Mouse (Mus musculus) kidney, postnatal 0 days (tissue): Measurements from ENCODE around the gene Ptprk. TPM values are rescaled to one million over a fixed set of nuclear protein-coding genes. Genes with fewer than 3 reads are reported as not detected.
A peak's percentile ranks its signal among the peaks of the same experiment; 100 is the strongest.

Experiments
- ATAC-seq: fragments of 200-750 bp; cut with Nextera tagmentation; replicated peaks from 2 replicates; pipeline ENCODE4 v1.8.0; 2017; ENCODE audit warnings: low read depth, moderate number of reproducible peaks, moderate TSS enrichment, moderate library complexity; ENCODE audit not compliant: low FRiP score
- DNase-seq: peaks from one replicate; pipeline ENCODE4 v3.0.0-alpha.2; 2016; ENCODE audit warnings: low spot score
- H3K27ac ChIP-seq: fragments of 300-500 bp; sonication (generic); 2 replicates; pipeline ENCODE4 v1.5.1; 2014; ENCODE audit warnings: mild to moderate bottlenecking
- H3K27me3 ChIP-seq: fragments of 300-500 bp; sonication (generic); 2 replicates; pipeline ENCODE4 v1.6.1; 2014; ENCODE audit warnings: low read length, mixed read lengths; ENCODE audit not compliant: insufficient read depth
- H3K36me3 ChIP-seq: fragments of 300-500 bp; sonication (generic); 2 replicates; pipeline ENCODE4 v1.6.1; 2014; ENCODE audit warnings: low read length, mixed read lengths; ENCODE audit not compliant: insufficient read depth
- H3K4me1 ChIP-seq: fragments of 300-500 bp; sonication (generic); replicated peaks from 2 replicates; pipeline ENCODE4 v1.6.1; 2014; ENCODE audit warnings: antibody characterized with exemption, low read length, mixed read lengths; ENCODE audit not compliant: insufficient read depth
- H3K4me2 ChIP-seq: fragments of 300-500 bp; sonication (generic); 2 replicates; pipeline ENCODE4 v1.6.1; 2014; ENCODE audit warnings: mild to moderate bottlenecking, low read length, moderate library complexity, mixed read lengths
- H3K4me3 ChIP-seq: fragments of 300-500 bp; sonication (generic); replicated peaks from 2 replicates; pipeline ENCODE4 v1.5.1; 2014; ENCODE audit warnings: low read depth, low read length
- H3K9ac ChIP-seq: fragments of 300-500 bp; sonication (generic); 2 replicates; pipeline ENCODE4 v1.6.1; 2014; ENCODE audit warnings: low read depth, low read length
- H3K9me3 ChIP-seq: fragments of 300-500 bp; sonication (generic); replicated peaks from 2 replicates; pipeline ENCODE4 v1.6.1; 2016; ENCODE audit warnings: low read length, inconsistent platforms, mixed read lengths
- CTCF ChIP-seq: IDR thresholded peaks from 2 replicates; pipeline ENCODE4 v1.5.1; 2016; ENCODE audit warnings: antibody characterized with exemption, low read depth, mild to moderate bottlenecking, moderate library complexity
- WGBS: fragments of 180-500 bp; shearing (Covaris S2); extraction: QIAGEN DNeasy Blood & Tissue Kit; methylation state at CpG from one replicate; pipeline ENCODE4 v1.1.7; 2014; 5-methylcytosine and 5-hydroxymethylcytosine counted together
- polyA plus RNA-seq: library from polyadenylated mRNA; unstranded; fragments of >200 nt; fragmentation: Nextera tagmentation; extraction: Ambion mirVana; gene quantifications from 2 replicates; pipeline ENCODE4 v1.2.1, GENCODE M21; 2015

Gene Ptprk
- polyA plus RNA-seq, 1 experiment from 2014 or later, result 24.5 TPM

DNA sequence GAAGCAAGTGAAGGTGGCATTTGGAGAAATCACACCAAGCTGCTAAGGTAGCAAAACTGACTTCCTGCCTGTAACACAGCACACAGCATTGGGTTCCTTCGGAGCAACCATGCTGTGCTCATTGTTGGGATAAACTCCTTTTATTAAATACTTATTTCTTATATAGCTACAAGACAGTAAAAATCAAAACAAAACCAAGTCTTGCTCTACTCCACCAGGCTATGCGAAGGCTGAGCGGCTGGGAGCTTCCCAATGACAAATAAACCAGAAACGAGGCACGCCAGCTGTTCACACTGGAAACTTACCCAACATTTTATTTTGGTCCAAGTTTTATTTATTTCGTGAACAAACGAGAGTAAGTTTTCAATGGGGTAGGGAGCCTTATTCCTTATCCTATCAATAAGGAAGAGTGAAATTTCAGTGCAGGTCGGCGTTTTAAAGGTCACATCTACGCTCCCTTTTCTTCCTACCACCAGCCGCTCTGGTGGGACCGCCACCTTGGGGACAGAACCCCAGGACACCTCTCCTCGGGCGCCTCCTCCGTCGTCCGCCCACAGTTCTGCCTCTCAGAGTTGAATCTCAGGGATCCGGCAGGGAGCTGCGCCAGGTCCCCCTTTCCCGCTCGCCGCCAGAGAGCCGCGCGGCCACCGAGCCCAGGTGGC, 498 bp upstream of the Ptprk start:
- ATAC-seq (no peak; the same call in 1 of the 2 replicates), DNase-seq (peak; percentile 81)
- Histone ChIP-seq H3K9ac (peak overlapping the region; percentile 79), H3K27me3 (no peaks in the 10 kb centered on the region), H3K27ac (peak overlapping the region; percentile 90), H3K4me3 (peak overlapping the region; percentile 74), H3K4me2 (peak overlapping the region; percentile 87), H3K9me3 (no peaks in the 10 kb centered on the region), H3K36me3 (no peaks in the 10 kb centered on the region), H3K4me1 (no peaks in the 10 kb centered on the region)
- no peak for TF ChIP-seq CTCF
- under 1% methylated on average over 26 of the region's 26 CpGs for WGBS

DNA sequence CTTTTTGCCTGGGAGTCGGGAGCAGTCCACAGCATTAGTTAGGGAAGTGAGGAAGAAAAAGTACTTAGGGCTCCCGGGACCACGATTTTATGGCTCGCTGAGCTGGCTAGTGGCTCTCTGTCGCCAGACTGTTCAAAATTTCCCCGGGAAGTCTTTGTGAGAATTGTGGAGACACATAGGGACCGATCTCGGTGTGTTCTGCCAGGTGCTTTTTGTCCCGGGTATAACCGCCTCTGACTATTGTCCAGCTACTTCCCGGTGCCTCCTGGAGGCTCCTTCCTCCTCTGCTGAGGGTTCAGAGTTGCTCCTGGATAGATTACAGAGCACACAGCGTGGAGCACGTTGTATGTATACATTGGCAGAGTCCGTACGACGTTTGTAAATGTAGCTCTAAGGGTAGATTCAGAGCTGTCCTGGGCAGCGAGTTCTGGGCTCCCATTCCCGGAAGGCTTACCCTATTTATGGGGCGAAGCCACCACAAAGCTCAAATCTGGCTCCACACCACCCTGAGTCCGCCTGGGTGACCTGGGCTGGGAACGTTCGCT, 943 bp downstream of the Ptprk start:
- H3K27me3 ChIP-seq, result no peaks in the 10 kb centered on the region
- no peaks in the 10 kb centered on the region for H3K9me3 ChIP-seq
- no peaks in the 10 kb centered on the region for H3K36me3 ChIP-seq
- ATAC-seq, result 0 out of 2 replicates have a peak, but pooled peaks have one; percentile 1
- WGBS, result under 1% methylated on average over 22 of the region's 22 CpGs
- H3K4me2 ChIP-seq, result peak overlapping the region; percentile 87
- peak overlapping the region; percentile 79 for H3K9ac ChIP-seq
- no peaks in the 10 kb centered on the region for H3K4me1 ChIP-seq
- H3K27ac ChIP-seq, result peak overlapping the region; percentile 90
- peak overlapping the region; percentile 74 for H3K4me3 ChIP-seq
- peak; percentile 59 for DNase-seq
- no peak for TF ChIP-seq CTCF

DNA sequence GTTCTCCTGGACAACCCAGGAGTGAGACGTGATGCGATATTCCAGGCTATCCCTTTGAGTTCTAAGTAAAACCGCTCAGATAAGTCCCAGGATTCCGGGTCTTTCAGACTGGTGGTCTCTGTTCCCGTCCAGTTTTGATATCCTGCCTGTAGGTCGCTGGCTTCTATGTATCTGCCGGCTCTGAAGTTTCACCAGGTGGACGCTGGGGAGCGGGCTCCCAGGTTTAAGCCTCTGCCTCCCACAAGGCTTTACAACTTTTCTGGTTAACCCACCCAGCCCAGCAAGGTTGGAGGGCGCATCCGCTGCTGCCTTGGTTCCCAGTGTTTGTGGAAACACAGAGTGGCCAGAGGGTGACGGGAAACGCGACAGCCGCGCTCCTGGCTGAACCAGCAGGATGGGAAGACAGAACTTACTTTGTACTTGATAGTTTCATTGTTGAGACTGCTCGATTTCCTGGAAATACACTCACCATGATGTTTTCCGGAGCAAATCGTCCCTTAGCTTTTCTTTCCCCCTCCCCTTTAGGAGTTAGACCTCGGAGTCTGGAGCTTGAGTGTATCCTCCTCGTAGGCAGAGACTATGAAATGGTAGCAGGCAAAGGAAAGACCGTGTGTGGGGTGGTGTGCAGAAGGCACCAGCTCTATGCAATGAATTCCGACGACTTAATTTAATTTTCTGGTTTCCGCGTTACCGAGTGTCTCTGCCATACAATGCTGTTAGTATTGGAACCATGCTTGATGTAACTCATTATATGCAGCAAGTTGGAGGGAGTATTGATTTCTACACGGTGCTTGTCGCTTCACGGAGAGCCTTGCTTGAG, 1.6 kb downstream of the Ptprk start:
- Histone ChIP-seq H3K9ac (peak overlapping the region; percentile 79), H3K27me3 (no peaks in the 10 kb centered on the region), H3K27ac (peak overlapping the region; percentile 90), H3K9me3 (no peaks in the 10 kb centered on the region), H3K4me1 (no peaks in the 10 kb centered on the region), H3K4me2 (peak overlapping the region; percentile 87), H3K36me3 (no peaks in the 10 kb centered on the region), H3K4me3 (peak overlapping the region; percentile 74)
- WGBS, result 1% methylated on average over 30 of the region's 30 CpGs
- TF ChIP-seq CTCF, result peak; percentile 47
- ATAC-seq (peak; percentile 18), DNase-seq (peak; percentile 68)

DNA sequence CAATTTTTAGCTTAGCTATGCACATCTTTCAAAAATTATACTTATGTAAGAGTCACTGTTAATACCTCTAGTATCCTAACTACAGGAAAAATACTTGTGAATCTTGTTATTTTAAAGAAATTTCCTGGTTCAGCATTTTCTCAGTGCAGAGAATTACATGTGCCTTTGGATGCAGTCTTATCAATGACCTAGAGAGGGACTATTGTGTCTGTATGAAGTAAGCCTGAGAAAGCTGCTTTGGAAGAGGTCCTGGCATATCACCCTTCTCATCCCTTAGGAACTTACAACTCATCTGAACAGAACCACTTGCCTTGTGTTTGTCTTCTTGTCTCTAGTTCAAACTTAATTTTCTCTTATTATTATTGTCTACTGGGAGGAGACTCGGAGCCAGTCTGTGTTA, 3.6 kb downstream of the Ptprk start:
- Histone ChIP-seq H3K4me3 (no peak overlapping the region), H3K4me2 (no peak overlapping the region), H3K27me3 (no peaks in the 10 kb centered on the region), H3K4me1 (no peaks in the 10 kb centered on the region), H3K36me3 (no peaks in the 10 kb centered on the region), H3K9ac (no peak overlapping the region), H3K27ac (no peak overlapping the region), H3K9me3 (no peaks in the 10 kb centered on the region)
- WGBS, result 97% methylated on average over 1 of the region's 1 CpGs
- ATAC-seq (no peak), DNase-seq (peak; percentile 47)
- TF ChIP-seq CTCF, result peak; percentile 39; the same call in 1 of the 2 replicates

DNA sequence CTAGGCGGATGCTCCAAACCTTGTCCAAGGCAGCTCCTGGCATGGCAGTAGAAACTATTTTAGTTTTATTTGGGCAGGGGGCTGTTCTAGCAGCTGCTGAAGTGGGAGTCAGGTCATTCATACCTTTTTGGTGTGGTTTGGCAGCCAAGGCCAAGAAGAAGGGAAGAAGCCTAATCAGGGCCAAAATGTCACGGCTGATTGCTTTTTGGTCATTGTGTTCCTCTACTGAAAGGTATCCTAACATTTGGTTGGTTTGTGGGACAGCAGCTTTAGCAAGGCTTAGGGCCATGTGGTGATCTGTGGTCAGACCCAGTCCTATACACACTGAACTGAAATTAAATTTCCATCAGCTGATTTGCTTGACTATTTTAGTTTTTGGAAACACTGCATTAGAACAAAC, 6.6 kb downstream of the Ptprk start:
- WGBS, result 88% methylated on average over 2 of the region's 2 CpGs
- Histone ChIP-seq H3K27me3 (no peaks in the 10 kb centered on the region), H3K36me3 (no peaks in the 10 kb centered on the region), H3K4me2 (no peak overlapping the region), H3K4me3 (no peak overlapping the region), H3K4me1 (no peaks in the 10 kb centered on the region), H3K27ac (no peak overlapping the region), H3K9me3 (no peaks in the 10 kb centered on the region), H3K9ac (no peak overlapping the region)
- ATAC-seq, result no peak
- DNase-seq, result no peak
- TF ChIP-seq CTCF, result no peak

DNA sequence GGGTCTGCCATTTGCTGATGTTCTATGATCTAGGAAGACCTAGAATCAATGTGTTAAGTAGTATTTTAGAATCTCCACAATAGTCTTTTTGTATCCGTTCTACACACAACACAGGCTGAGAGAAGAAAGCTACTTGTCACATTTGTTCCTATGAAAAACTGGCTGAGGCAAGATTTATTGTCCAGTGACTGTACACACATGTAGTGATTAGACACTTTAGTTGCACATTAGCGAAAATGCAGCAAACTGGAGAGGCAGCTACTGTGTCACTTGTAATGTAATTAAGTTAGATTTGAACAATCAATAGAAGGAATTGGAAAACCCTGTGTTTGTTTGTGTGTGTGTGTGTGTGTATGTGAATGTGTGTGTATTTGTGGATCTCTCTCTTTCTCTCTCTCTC, 8.6 kb downstream of the Ptprk start:
- H3K9me3 ChIP-seq, result no peaks in the 10 kb centered on the region
- ATAC-seq, result no peak
- 65% methylated on average over 2 of the region's 2 CpGs for WGBS

More for the DNA sequence above, 8.6 kb downstream of the Ptprk start:
- Histone ChIP-seq H3K4me3 (no peak overlapping the region), H3K4me1 (no peaks in the 10 kb centered on the region), H3K27me3 (no peaks in the 10 kb centered on the region), H3K27ac (no peak overlapping the region), H3K4me2 (no peak overlapping the region), H3K36me3 (no peaks in the 10 kb centered on the region), H3K9ac (no peak overlapping the region)
- TF ChIP-seq CTCF, result no peak
- no peak for DNase-seq
